21 mouse cellular contexts compared by ENCODE assay signal in the genomic region with DNA sequence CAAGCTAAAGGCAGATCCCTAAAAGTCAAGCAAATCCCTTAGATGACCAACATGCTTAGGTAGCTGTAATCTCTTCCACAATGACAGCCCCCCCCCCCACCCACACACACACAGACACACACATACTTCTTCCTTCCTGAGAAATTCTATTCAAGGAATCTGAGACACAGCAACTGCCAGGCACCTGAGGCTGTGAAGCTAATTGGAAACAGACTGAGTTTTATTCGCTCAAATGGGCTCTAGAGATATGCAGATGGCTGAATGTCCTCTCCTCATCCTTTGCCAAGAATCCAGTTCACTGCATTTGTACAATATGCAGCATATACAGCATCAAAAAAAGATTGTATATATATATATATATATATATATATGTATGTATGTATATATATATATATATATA. TPM values are rescaled to one million over a fixed set of nuclear protein-coding genes. Genes with fewer than 3 reads are reported as not detected.
DNase-seq lines count a peak whose midpoint lies in the region; ATAC-seq lines count a peak whose summit lies in the region.
"Had no signal": no experiment of that assay in that cellular context is flagged by ENCODE, and none has a peak within 500 bp of the region (broad histone marks: within the 10 kb centered on the region; RNA-seq: fewer than 3 reads in every experiment).

No protein-coding gene starts in this region.

- H3K4me2 ChIP-seq in limb, embryonic 11.5 days (ENCODE audit: low read depth, severe bottlenecking), result no peak overlapping the region
- H3K4me2 ChIP-seq in kidney, embryonic 14.5 days (replicated peaks; ENCODE audit: low read depth, low read length), result no peak overlapping the region
- H3K4me2 ChIP-seq: forebrain, embryonic 15.5 days; heart, embryonic 12.5 days; liver, embryonic 15.5 days had no signal

- no peak overlapping the region for H3K4me3 ChIP-seq in limb, embryonic 11.5 days (ENCODE audit: low read depth, low read length)
- no peak overlapping the region for H3K4me3 ChIP-seq in limb, embryonic 10.5 days
- H3K4me3 ChIP-seq in kidney, embryonic 14.5 days (ENCODE audit: low read length), result no peak overlapping the region
- H3K4me3 ChIP-seq: forebrain, embryonic 15.5 days; heart, embryonic 12.5 days; liver, embryonic 15.5 days; myocyte had no signal

- no peak overlapping the region for H3K9ac ChIP-seq in limb, embryonic 11.5 days (ENCODE audit: low read length)
- no peak overlapping the region for H3K9ac ChIP-seq in kidney, embryonic 14.5 days (ENCODE audit: low read depth, low read length)
- H3K9ac ChIP-seq: forebrain, embryonic 15.5 days; heart, embryonic 12.5 days; liver, embryonic 15.5 days had no signal

- peak; percentile 21 for DNase-seq in limb, embryonic 11.5 days (ENCODE audit: low spot score)
- no peak for DNase-seq in limb, embryonic 10.5 days (ENCODE audit: low spot score)
- DNase-seq in cerebellum, adult 18-20 months, result peak; percentile 21 to 36
- DNase-seq in embryo, embryonic 10.5 days (ENCODE audit: low spot score), result peak; percentile 28
- DNase-seq in mesoderm, embryonic 11.5 days (ENCODE audit: low read depth, low spot score), result peak; percentile 23
- no peak for DNase-seq in heart, adult 11 months
- no peak for DNase-seq in right cerebral cortex, adult 2 months (ENCODE audit: low spot score in 2 of 2)
- DNase-seq: adrenal gland, postnatal 10 days; gastrocnemius, postnatal 14 days; heart, postnatal 36 days; kidney, postnatal 14 days; left cerebral cortex, postnatal 4 days; lung, postnatal 14 days; retina, postnatal 1 day had no signal

- H3K9me3 ChIP-seq in limb, embryonic 11.5 days (ENCODE audit: control insufficient read depth, low read length), result no peaks in the 10 kb centered on the region
- H3K9me3 ChIP-seq in limb, embryonic 10.5 days (replicated peaks), result no peaks in the 10 kb centered on the region
- no peaks in the 10 kb centered on the region for H3K9me3 ChIP-seq in kidney, embryonic 14.5 days (ENCODE audit: control insufficient read depth, low read length)
- H3K9me3 ChIP-seq: forebrain, embryonic 15.5 days; G1E; heart, embryonic 12.5 days; liver, embryonic 15.5 days had no signal

- no peaks in the 10 kb centered on the region for H3K27me3 ChIP-seq in limb, embryonic 11.5 days (ENCODE audit: control insufficient read depth, insufficient read depth, low read length)
- no peaks in the 10 kb centered on the region for H3K27me3 ChIP-seq in limb, embryonic 10.5 days (ENCODE audit: low read depth, poor library complexity, severe bottlenecking)
- no peaks in the 10 kb centered on the region for H3K27me3 ChIP-seq in kidney, embryonic 14.5 days (ENCODE audit: control insufficient read depth, insufficient read depth, low read length)
- H3K27me3 ChIP-seq: forebrain, embryonic 15.5 days; heart, embryonic 12.5 days; liver, embryonic 15.5 days had no signal

- H3K36me3 ChIP-seq in limb, embryonic 11.5 days (ENCODE audit: control insufficient read depth, insufficient read depth, low read length), result no peaks in the 10 kb centered on the region
- H3K36me3 ChIP-seq in limb, embryonic 10.5 days, result no peaks in the 10 kb centered on the region
- H3K36me3 ChIP-seq in kidney, embryonic 14.5 days (ENCODE audit: control insufficient read depth, insufficient read depth, low read length), result no peaks in the 10 kb centered on the region
- H3K36me3 ChIP-seq: forebrain, embryonic 15.5 days; G1E; heart, embryonic 12.5 days; liver, embryonic 15.5 days had no signal

- no peak for ATAC-seq in limb, embryonic 11.5 days (ENCODE audit: insufficient number of reproducible peaks, low FRiP score, low TSS enrichment, low read depth)
- ATAC-seq in kidney, embryonic 14.5 days (ENCODE audit: low FRiP score, low TSS enrichment), result no peak
- ATAC-seq: forebrain, embryonic 15.5 days; inflammation-experienced regulatory T-cells, adult 6 months had no signal

- H3K27ac ChIP-seq in limb, embryonic 11.5 days (replicated peaks; ENCODE audit: low read depth, low read length), result no peak overlapping the region
- H3K27ac ChIP-seq in limb, embryonic 10.5 days, result no peak overlapping the region
- H3K27ac ChIP-seq in kidney, embryonic 14.5 days (ENCODE audit: low read depth, low read length), result no peak overlapping the region
- H3K27ac ChIP-seq: forebrain, embryonic 15.5 days; liver, embryonic 15.5 days had no signal

- no peaks in the 10 kb centered on the region for H3K4me1 ChIP-seq in limb, embryonic 11.5 days (ENCODE audit: control insufficient read depth, insufficient read depth, low read length)
- H3K4me1 ChIP-seq in limb, embryonic 10.5 days, result peaks cover 7% of the 10 kb centered on the region; the same call in 1 of the 2 replicates
- no peaks in the 10 kb centered on the region for H3K4me1 ChIP-seq in kidney, embryonic 14.5 days (ENCODE audit: control insufficient read depth, insufficient read depth, low read length)
- H3K4me1 ChIP-seq: forebrain, embryonic 15.5 days; heart, embryonic 12.5 days; liver, embryonic 15.5 days had no signal

- 27% methylated on average over 1 of the region's 1 CpGs for WGBS in limb, embryonic 11.5 days
- WGBS in limb, embryonic 10.5 days, result 30% methylated on average over 1 of the region's 1 CpGs
- WGBS in kidney, embryonic 14.5 days, result 55% methylated on average over 1 of the region's 1 CpGs

RNA-seq across cellular contexts. Expression of gene Adgra3, which starts 24.6 kb away (rescaled TPM):
- polyA plus RNA-seq in limb, embryonic 11.5 days (2014; fragmentation: Nextera tagmentation; extraction: Ambion mirVana), result 59.5 and 67.6 TPM in 2 replicates
- polyA plus RNA-seq in limb, embryonic 10.5 days (2016; fragmentation: Nextera tagmentation; extraction: Ambion mirVana), result 50.0 and 53.3 TPM in 2 replicates
- 30.6 and 64.5 TPM in 2 replicates for polyA plus RNA-seq in kidney, embryonic 14.5 days (2014; fragmentation: Nextera tagmentation; extraction: Ambion mirVana)
- polyA plus RNA-seq: G1E; inflammation-experienced regulatory T-cells, adult 6 months had no signal

Comparison
In these comparisons a context has a peak if more than half of its experiments do, and no peak if none do; other contexts are left out.
1. DNase-seq: peak in limb, embryonic 11.5 days (single experiment), cerebellum, adult 18-20 months (2 of 2), embryo, embryonic 10.5 days (single experiment) and mesoderm, embryonic 11.5 days (single experiment); none in limb, embryonic 10.5 days (single experiment), heart, adult 11 months (single experiment) and right cerebral cortex, adult 2 months (0 of 2).